Mouse (Mus musculus): Measurements from ENCODE around the gene Brd3. TPM values are rescaled to one million over a fixed set of nuclear protein-coding genes. Genes with fewer than 3 reads are reported as not detected.

Gene Brd3
- polyA plus RNA-seq, 1 experiment from 2014 or later: 116 TPM

- Histone ChIP-seq H3K4me2 (no peak overlapping the region), H3K36me3 (ENCODE audit: control insufficient read depth, insufficient read depth, low read length) (no peaks in the 10 kb centered on the region), H3K27ac (ENCODE audit: low read depth, low read length) (no peak overlapping the region), H3K9me3 (replicated peaks; ENCODE audit: control insufficient read depth, low read length) (no peaks in the 10 kb centered on the region; the same call in 1 of the 2 replicates), H3K4me1 (ENCODE audit: control insufficient read depth, insufficient read depth, low read length) (peaks cover 27% of the 10 kb centered on the region), H3K9ac (ENCODE audit: low read depth, low read length) (no peak overlapping the region), H3K27me3 (ENCODE audit: control insufficient read depth, insufficient read depth, low read length) (no peaks in the 10 kb centered on the region), H3K4me3 (ENCODE audit: low read depth, low read length) (no peak overlapping the region)
- WGBS (ENCODE audit: insufficient replicate concordance): 75% methylated on average over 2 of the region's 2 CpGs
- no peak for ATAC-seq (replicated peaks; ENCODE audit: insufficient number of reproducible peaks, low FRiP score, low TSS enrichment)
Measured at GRCm38 (mm10) chr2:27401544-27401943, 105.9 kb downstream of the Brd3 start.

DNA sequence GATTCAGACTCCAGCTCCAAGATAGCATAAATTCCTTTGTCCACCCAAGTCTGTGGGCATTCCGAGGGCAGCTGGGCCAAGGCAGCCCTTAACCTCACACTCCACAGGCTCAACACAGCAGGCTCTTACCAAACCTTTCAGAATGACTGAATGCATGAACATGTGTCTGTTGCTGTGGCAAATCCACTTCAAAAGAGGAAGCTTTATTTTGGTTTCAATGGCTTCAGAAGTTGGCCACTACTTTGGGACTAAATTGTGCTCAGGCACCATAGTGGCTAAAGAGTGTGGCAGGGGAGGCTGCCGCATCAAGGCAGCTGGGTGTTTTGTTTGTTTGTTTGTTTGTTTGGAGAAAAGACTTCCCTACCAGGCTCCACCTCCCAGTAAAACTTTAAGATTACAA is 107.4 kb downstream of the Brd3 start:
- WGBS (ENCODE audit: insufficient replicate concordance): 90% methylated on average over 2 of the region's 2 CpGs
- Histone ChIP-seq H3K36me3 (ENCODE audit: control insufficient read depth, insufficient read depth, low read length) (no peaks in the 10 kb centered on the region), H3K27me3 (ENCODE audit: control insufficient read depth, insufficient read depth, low read length) (no peaks in the 10 kb centered on the region), H3K9me3 (replicated peaks; ENCODE audit: control insufficient read depth, low read length) (no peaks in the 10 kb centered on the region; the same call in 1 of the 2 replicates), H3K4me1 (ENCODE audit: control insufficient read depth, insufficient read depth, low read length) (peaks cover 27% of the 10 kb centered on the region), H3K27ac (ENCODE audit: low read depth, low read length) (no peak overlapping the region), H3K4me2 (no peak overlapping the region), H3K9ac (ENCODE audit: low read depth, low read length) (no peak overlapping the region), H3K4me3 (ENCODE audit: low read depth, low read length) (no peak overlapping the region)
- ATAC-seq (replicated peaks; ENCODE audit: insufficient number of reproducible peaks, low FRiP score, low TSS enrichment): no peak

DNA sequence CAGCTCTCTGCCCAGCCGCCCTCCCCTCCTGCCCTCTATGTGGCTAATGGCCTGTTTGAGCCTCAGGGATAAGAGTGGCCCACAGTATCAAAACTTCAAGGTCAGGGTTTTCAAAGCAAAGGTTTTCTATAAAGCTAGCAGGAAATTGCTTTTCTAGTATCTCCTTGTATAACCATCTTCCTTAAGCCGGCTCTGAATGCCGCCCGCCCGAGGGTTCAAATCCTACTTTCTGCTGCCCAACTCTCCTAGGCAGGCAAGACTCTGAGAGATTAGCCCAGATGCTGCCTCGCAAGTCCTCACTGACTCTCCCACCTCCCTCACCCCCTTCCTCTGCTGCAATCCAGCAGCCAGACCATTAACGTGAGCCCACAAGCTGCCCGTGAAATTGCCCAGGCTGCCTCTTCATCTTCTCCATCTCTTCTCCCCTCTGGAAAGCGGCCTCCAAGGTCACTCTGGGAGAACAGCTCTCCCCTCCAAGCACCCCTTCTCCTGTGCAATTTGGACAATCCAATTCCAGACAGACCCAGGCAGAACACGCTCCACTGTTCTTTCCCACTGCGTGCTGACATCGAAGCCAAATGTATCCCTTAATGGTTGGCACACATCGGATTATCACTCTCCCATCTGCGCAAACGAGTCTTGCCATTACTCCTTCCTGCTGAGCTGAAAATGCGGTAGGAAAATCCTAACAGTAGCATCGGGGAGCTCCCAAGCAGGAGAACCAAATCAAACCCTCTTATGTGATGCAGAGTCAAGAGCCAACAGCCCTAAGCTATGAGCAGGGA is 110.6 kb downstream of the Brd3 start:
- Histone ChIP-seq H3K9ac (ENCODE audit: low read depth, low read length) (no peak overlapping the region), H3K9me3 (replicated peaks; ENCODE audit: control insufficient read depth, low read length) (no peaks in the 10 kb centered on the region; the same call in 1 of the 2 replicates), H3K27ac (ENCODE audit: low read depth, low read length) (no peak overlapping the region; the same call in 1 of the 2 replicates), H3K4me1 (ENCODE audit: control insufficient read depth, insufficient read depth, low read length) (peaks cover 39% of the 10 kb centered on the region), H3K27me3 (ENCODE audit: control insufficient read depth, insufficient read depth, low read length) (no peaks in the 10 kb centered on the region), H3K4me3 (ENCODE audit: low read depth, low read length) (no peak overlapping the region), H3K36me3 (ENCODE audit: control insufficient read depth, insufficient read depth, low read length) (no peaks in the 10 kb centered on the region), H3K4me2 (no peak overlapping the region)
- ATAC-seq (replicated peaks; ENCODE audit: insufficient number of reproducible peaks, low FRiP score, low TSS enrichment): no peak
- WGBS (ENCODE audit: insufficient replicate concordance): 53% methylated on average over 17 of the region's 17 CpGs

Small RNA genes within 50 kb of the gene (microRNA-seq; reads per million reads assigned to microRNA genes)
- gene Gm24049 (ENCODE audit: borderline number of aligned reads) (0.34 reads per million), gene Mir7578 (ENCODE audit: borderline number of aligned reads) (not detected)

Other genes starting within 250 kb of the Brd3 start
- 3.4 and 4.7 TPM in 2 replicates for gene Vav2, start 80.6 kb downstream of the Brd3 start, polyA plus RNA-seq (2014; fragmentation: Nextera tagmentation; extraction: Ambion mirVana)
- 3.1 and 3.3 TPM in 2 replicates for gene Brd3os, start 65.3 kb downstream of the Brd3 start, polyA plus RNA-seq (2014; fragmentation: Nextera tagmentation; extraction: Ambion mirVana)
- 37.2 and 40.1 TPM in 2 replicates for gene Wdr5, start 7.5 kb upstream of the Brd3 start, polyA plus RNA-seq (2014; fragmentation: Nextera tagmentation; extraction: Ambion mirVana)
- 4.2 and 5.2 TPM in 2 replicates for gene Rxra, start 168.8 kb upstream of the Brd3 start, polyA plus RNA-seq (2014; fragmentation: Nextera tagmentation; extraction: Ambion mirVana)